Mouse (Mus musculus): ENCODE results near the gene Cend1. TPM values are rescaled to one million over a fixed set of nuclear protein-coding genes. Genes with fewer than 3 reads are reported as not detected.

The Cend1 gene
- polyA plus RNA-seq, 1 experiment from 2014 or later = 1.6 TPM

DNA sequence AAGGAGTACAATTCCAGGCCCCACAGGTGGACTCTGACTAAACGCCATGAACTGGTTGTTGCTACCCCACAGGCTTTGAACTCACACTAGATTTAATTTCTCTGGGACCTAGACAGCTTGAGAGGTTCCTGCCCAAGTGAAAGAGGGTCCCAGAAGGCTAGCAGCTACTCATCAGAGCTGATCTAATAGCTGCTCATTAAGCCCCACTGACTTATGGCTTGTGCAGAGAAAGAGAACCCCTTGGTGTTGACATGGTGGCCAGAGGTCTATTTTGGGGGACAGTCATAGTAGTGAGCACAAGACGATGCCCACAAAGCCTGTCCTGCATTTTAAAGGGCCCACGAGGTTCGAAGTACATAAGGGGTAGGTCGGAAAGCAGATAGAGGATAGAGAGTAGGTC is 44.9 kb upstream of the Cend1 start:
- Histone ChIP-seq H3K4me2 (ENCODE audit: low read length) (peak overlapping the region; percentile 97), H3K4me3 (ENCODE audit: control insufficient read depth in 1 of 2, insufficient read depth in 1 of 2, low read depth in 1 of 2, low read length in 2 of 2) (peak overlapping the region; percentile 81 to 86), H3K27ac (replicated peaks in 1 of 2; ENCODE audit: control insufficient read depth in 1 of 2, insufficient read depth in 1 of 2, low read depth in 2 of 2, low read length in 2 of 2) (no peak overlapping the region; a peak in 1 of 4 replicates), H3K27me3 (ENCODE audit: control insufficient read depth, insufficient read depth, low read length) (no peaks in the 10 kb centered on the region), H3K4me1 (ENCODE audit: control insufficient read depth in 2 of 2, insufficient read depth in 2 of 2, low read length in 2 of 2) (peaks cover 40 to 51% of the 10 kb centered on the region in 2 experiments), H3K9ac (ENCODE audit: low read length) (peak overlapping the region; percentile 86), H3K36me3 (ENCODE audit: control insufficient read depth, insufficient read depth, low read length) (peaks cover 38% of the 10 kb centered on the region), H3K9me3 (ENCODE audit: control insufficient read depth, low read length) (no peaks in the 10 kb centered on the region)
- 4% methylated on average over 5 of the region's 5 CpGs for WGBS
- ATAC-seq (ENCODE audit: insufficient number of reproducible peaks, insufficient read depth, low FRiP score, low read depth) = no peak

DNA sequence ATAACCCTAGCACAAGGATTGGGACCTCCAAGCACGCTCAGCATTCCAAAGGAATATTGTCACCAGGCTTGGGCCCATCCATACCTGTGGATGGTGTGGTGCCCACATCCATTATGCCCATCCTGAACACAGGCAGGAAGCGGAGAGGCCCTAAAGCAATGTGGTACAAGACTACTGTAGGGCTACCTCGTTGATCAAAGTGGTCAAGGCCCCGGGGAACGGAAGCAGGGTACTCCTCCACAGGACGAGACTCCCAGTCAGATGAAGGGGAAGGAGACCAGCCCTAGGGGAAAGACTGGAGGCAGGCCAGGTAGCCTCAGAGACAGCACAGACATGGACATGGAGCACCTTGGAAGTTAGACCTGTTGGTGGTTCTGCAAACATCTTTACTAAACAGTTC is 43.5 kb upstream of the Cend1 start:
- Histone ChIP-seq H3K9ac (ENCODE audit: low read length) (no peak overlapping the region), H3K27ac (replicated peaks in 1 of 2; ENCODE audit: control insufficient read depth in 1 of 2, insufficient read depth in 1 of 2, low read depth in 2 of 2, low read length in 2 of 2) (no peak overlapping the region), H3K4me2 (ENCODE audit: low read length) (no peak overlapping the region), H3K4me3 (ENCODE audit: control insufficient read depth in 1 of 2, insufficient read depth in 1 of 2, low read depth in 1 of 2, low read length in 2 of 2) (no peak overlapping the region), H3K4me1 (ENCODE audit: control insufficient read depth in 2 of 2, insufficient read depth in 2 of 2, low read length in 2 of 2) (peaks cover 44 to 52% of the 10 kb centered on the region in 2 experiments), H3K36me3 (ENCODE audit: control insufficient read depth, insufficient read depth, low read length) (peaks cover 38% of the 10 kb centered on the region), H3K9me3 (ENCODE audit: control insufficient read depth, low read length) (no peaks in the 10 kb centered on the region), H3K27me3 (ENCODE audit: control insufficient read depth, insufficient read depth, low read length) (no peaks in the 10 kb centered on the region)
- WGBS = 80% methylated on average over 6 of the region's 6 CpGs
- no peak for ATAC-seq (ENCODE audit: insufficient number of reproducible peaks, insufficient read depth, low FRiP score, low read depth)

DNA sequence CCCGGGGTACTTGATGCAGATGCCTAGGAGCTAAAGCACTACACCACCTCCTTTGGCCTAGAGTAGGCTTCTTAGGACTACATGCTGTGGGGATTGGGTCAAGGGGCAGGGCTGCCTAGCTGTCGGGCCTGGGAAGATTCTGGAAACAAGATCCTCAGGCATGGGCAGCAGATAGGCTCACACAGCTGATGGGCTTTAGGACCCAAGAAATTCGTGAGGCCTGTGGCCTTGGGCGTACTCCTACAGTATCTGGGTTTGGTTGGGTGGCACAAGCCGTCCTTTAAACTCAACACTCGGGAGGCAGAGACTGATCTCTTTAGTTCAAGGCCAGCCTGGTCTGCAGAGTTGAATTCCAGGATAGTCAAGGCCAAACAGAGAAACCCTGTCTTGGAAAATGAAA is 42.9 kb upstream of the Cend1 start:
- no peak overlapping the region for H3K4me3 ChIP-seq (ENCODE audit: control insufficient read depth in 1 of 2, insufficient read depth in 1 of 2, low read depth in 1 of 2, low read length in 2 of 2)

DNA sequence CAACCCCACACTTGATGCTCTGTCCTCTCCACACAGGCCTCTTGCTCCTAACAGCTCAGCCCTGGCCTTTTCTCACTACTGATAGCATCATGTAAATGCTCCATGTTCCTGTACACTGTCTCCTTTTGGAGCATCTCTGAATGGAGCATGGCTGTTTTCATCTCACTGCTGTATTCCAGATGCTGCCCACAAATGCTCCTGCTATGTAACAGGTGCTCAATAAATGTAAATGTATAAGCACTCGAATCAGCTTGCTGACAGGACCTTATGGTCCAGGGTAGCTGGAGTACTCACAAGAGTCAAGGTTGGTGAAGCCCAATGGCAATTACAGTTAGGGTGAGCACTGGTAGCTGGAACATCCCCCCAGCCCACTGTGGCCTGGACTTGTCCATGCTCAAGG is 41.9 kb upstream of the Cend1 start:
- 93% methylated on average over 1 of the region's 1 CpGs for WGBS
- no peak for ATAC-seq (ENCODE audit: insufficient number of reproducible peaks, insufficient read depth, low FRiP score, low read depth)
- Histone ChIP-seq H3K9ac (ENCODE audit: low read length) (no peak overlapping the region), H3K9me3 (ENCODE audit: control insufficient read depth, low read length) (no peaks in the 10 kb centered on the region), H3K4me2 (ENCODE audit: low read length) (no peak overlapping the region), H3K4me3 (ENCODE audit: control insufficient read depth in 1 of 2, insufficient read depth in 1 of 2, low read depth in 1 of 2, low read length in 2 of 2) (no peak overlapping the region), H3K27me3 (ENCODE audit: control insufficient read depth, insufficient read depth, low read length) (no peaks in the 10 kb centered on the region), H3K4me1 (ENCODE audit: control insufficient read depth in 2 of 2, insufficient read depth in 2 of 2, low read length in 2 of 2) (peaks cover 38 to 45% of the 10 kb centered on the region in 2 experiments), H3K36me3 (ENCODE audit: control insufficient read depth, insufficient read depth, low read length) (peaks cover 38% of the 10 kb centered on the region), H3K27ac (replicated peaks in 1 of 2; ENCODE audit: control insufficient read depth in 1 of 2, insufficient read depth in 1 of 2, low read depth in 2 of 2, low read length in 2 of 2) (no peak overlapping the region)

More for the DNA sequence above, 42.9 kb upstream of the Cend1 start:
- H3K9me3 ChIP-seq (ENCODE audit: control insufficient read depth, low read length) = no peaks in the 10 kb centered on the region
- H3K36me3 ChIP-seq (ENCODE audit: control insufficient read depth, insufficient read depth, low read length) = peaks cover 38% of the 10 kb centered on the region
- no peak for ATAC-seq (ENCODE audit: insufficient number of reproducible peaks, insufficient read depth, low FRiP score, low read depth)
- no peak overlapping the region for H3K4me2 ChIP-seq (ENCODE audit: low read length)
- H3K4me1 ChIP-seq (ENCODE audit: control insufficient read depth in 2 of 2, insufficient read depth in 2 of 2, low read length in 2 of 2) = peaks cover 41 to 47% of the 10 kb centered on the region in 2 experiments
- no peak overlapping the region for H3K27ac ChIP-seq (replicated peaks in 1 of 2; ENCODE audit: control insufficient read depth in 1 of 2, insufficient read depth in 1 of 2, low read depth in 2 of 2, low read length in 2 of 2)
- 78% methylated on average over 6 of the region's 6 CpGs for WGBS
- H3K9ac ChIP-seq (ENCODE audit: low read length) = no peak overlapping the region
- H3K27me3 ChIP-seq (ENCODE audit: control insufficient read depth, insufficient read depth, low read length) = no peaks in the 10 kb centered on the region

DNA sequence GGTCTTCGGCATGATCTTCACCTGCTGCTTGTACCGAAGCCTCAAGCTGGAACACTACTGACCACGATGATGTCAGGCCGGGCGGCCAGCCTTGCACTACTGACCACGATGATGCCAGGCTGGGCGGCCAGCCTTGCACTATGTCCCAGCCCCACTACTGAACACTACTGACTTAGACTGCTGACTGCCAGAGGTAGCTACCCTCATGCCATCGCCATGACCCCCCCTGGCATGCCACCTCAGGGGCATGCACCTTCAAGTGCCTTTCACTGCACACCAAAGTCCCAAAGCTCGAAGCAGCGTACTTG is 41.3 kb upstream of the Cend1 start:
- Histone ChIP-seq H3K9ac (ENCODE audit: low read length) (no peak overlapping the region), H3K4me1 (ENCODE audit: control insufficient read depth in 2 of 2, insufficient read depth in 2 of 2, low read length in 2 of 2) (peaks cover 32 to 39% of the 10 kb centered on the region in 2 experiments), H3K36me3 (ENCODE audit: control insufficient read depth, insufficient read depth, low read length) (peaks cover 38% of the 10 kb centered on the region), H3K4me3 (ENCODE audit: control insufficient read depth in 1 of 2, insufficient read depth in 1 of 2, low read depth in 1 of 2, low read length in 2 of 2) (no peak overlapping the region), H3K9me3 (ENCODE audit: control insufficient read depth, low read length) (no peaks in the 10 kb centered on the region), H3K4me2 (ENCODE audit: low read length) (no peak overlapping the region), H3K27ac (replicated peaks in 1 of 2; ENCODE audit: control insufficient read depth in 1 of 2, insufficient read depth in 1 of 2, low read depth in 2 of 2, low read length in 2 of 2) (no peak overlapping the region), H3K27me3 (ENCODE audit: control insufficient read depth, insufficient read depth, low read length) (no peaks in the 10 kb centered on the region)
- no peak for ATAC-seq (ENCODE audit: insufficient number of reproducible peaks, insufficient read depth, low FRiP score, low read depth)
- WGBS = 91% methylated on average over 10 of the region's 10 CpGs

DNA sequence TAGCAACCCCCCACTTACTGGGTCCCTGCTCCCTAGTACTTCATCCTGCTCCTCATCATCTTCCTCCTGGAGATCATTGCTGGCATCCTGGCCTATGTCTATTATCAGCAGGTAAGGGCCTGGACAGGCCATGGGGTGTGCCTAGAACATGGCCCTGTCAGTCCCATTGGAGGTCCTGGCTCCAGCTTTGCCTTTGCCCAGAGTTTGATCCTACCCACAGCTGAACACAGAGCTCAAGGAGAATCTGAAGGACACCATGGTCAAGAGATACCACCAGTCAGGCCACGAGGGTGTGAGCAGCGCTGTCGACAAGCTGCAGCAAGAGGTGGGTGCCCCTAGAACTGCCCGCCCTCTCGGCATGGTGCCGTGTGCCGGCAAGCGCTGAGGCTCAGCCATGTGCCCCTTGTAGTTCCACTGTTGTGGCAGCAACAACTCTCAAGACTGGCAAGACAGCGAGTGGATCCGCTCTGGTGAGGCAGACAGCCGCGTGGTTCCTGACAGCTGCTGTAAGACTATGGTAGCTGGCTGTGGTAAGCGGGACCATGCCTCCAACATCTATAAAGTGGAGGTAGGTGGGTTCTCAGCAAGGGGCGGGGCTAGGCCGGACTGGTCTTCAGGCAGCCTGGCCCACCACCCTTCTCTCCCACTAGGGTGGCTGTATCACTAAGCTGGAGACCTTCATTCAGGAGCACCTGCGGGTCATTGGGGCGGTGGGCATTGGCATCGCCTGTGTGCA is 40.8 kb upstream of the Cend1 start:
- peak overlapping the region in 1 of 2 experiments; percentile 98; a peak in 1 of 4 replicates for H3K27ac ChIP-seq (replicated peaks in 1 of 2; ENCODE audit: control insufficient read depth in 1 of 2, insufficient read depth in 1 of 2, low read depth in 2 of 2, low read length in 2 of 2)
- H3K27me3 ChIP-seq (ENCODE audit: control insufficient read depth, insufficient read depth, low read length) = no peaks in the 10 kb centered on the region
- no peak overlapping the region for H3K4me3 ChIP-seq (ENCODE audit: control insufficient read depth in 1 of 2, insufficient read depth in 1 of 2, low read depth in 1 of 2, low read length in 2 of 2)
- H3K36me3 ChIP-seq (ENCODE audit: control insufficient read depth, insufficient read depth, low read length) = peaks cover 38% of the 10 kb centered on the region
- H3K4me1 ChIP-seq (ENCODE audit: control insufficient read depth in 2 of 2, insufficient read depth in 2 of 2, low read length in 2 of 2) = peaks cover 32 to 43% of the 10 kb centered on the region in 2 experiments
- no peaks in the 10 kb centered on the region for H3K9me3 ChIP-seq (ENCODE audit: control insufficient read depth, low read length)
- 84% methylated on average over 18 of the region's 18 CpGs for WGBS
- peak overlapping the region; percentile 96 for H3K9ac ChIP-seq (ENCODE audit: low read length)
- peak overlapping the region; percentile 91 for H3K4me2 ChIP-seq (ENCODE audit: low read length)
- ATAC-seq (ENCODE audit: insufficient number of reproducible peaks, insufficient read depth, low FRiP score, low read depth) = no peak

DNA sequence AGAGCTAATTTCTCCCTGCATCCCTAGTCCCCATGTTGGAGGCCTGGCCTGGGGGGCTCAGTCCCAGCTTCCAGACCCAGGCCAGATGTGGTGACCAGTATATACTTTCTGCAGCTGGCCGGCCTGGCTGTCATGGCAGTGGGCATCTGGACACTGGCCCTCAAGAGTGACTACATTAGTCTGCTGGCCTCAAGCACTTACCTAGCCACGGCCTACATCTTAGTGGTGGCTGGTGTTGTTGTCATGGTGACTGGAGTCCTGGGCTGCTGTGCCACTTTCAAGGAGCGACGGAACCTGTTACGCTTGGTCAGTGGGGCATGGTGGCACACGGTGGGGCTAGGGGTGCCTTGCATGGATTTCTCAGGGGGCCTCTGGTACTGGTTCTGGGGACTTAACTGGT is 40.1 kb upstream of the Cend1 start:
- WGBS = 87% methylated on average over 6 of the region's 6 CpGs
- Histone ChIP-seq H3K36me3 (ENCODE audit: control insufficient read depth, insufficient read depth, low read length) (peaks cover 38% of the 10 kb centered on the region), H3K27ac (replicated peaks in 1 of 2; ENCODE audit: control insufficient read depth in 1 of 2, insufficient read depth in 1 of 2, low read depth in 2 of 2, low read length in 2 of 2) (peak overlapping the region; percentile 95 to 98), H3K4me1 (ENCODE audit: control insufficient read depth in 2 of 2, insufficient read depth in 2 of 2, low read length in 2 of 2) (peaks cover 37 to 49% of the 10 kb centered on the region in 2 experiments), H3K4me3 (ENCODE audit: control insufficient read depth in 1 of 2, insufficient read depth in 1 of 2, low read depth in 1 of 2, low read length in 2 of 2) (peak overlapping the region; percentile 77 to 85; a peak in 2 of 4 replicates), H3K9ac (ENCODE audit: low read length) (peak overlapping the region; percentile 96), H3K9me3 (ENCODE audit: control insufficient read depth, low read length) (no peaks in the 10 kb centered on the region), H3K27me3 (ENCODE audit: control insufficient read depth, insufficient read depth, low read length) (peaks cover 3% of the 10 kb centered on the region; the same call in 1 of the 2 replicates), H3K4me2 (ENCODE audit: low read length) (peak overlapping the region; percentile 91)
- no peak for ATAC-seq (ENCODE audit: insufficient number of reproducible peaks, insufficient read depth, low FRiP score, low read depth)
